Mouse (Mus musculus) spleen, postnatal 10 days (tissue): ENCODE measurements around the gene Kdm2b.

Source experiments
- DNase-seq, 2 experiments: peaks; one replicate each; pipeline ENCODE4 v3.0.0; 2021 to 2022; ENCODE audit warnings: low spot score in 2 of 2

Kdm2b gene

GRCm38 (mm10) chr5:122894007-122894637, 95.5 kb downstream of the Kdm2b start:
- peak; percentile 77 to 87 for DNase-seq

- no peak for DNase-seq
These were observed 96.4 kb downstream of the Kdm2b start for GRCm38 (mm10) chr5:122893270-122893669.

GRCm38 (mm10) chr5:122890396-122890795, 99.2 kb downstream of the Kdm2b start:
- no peak for DNase-seq

GRCm38 (mm10) chr5:122888612-122889214, 100.9 kb downstream of the Kdm2b start:
- DNase-seq, result no peak

- DNase-seq, result no peak
These were observed 101.6 kb downstream of the Kdm2b start for GRCm38 (mm10) chr5:122887926-122888611.

GRCm38 (mm10) chr5:122887033-122887432, 102.6 kb downstream of the Kdm2b start:
- no peak for DNase-seq

- DNase-seq, result no peak
These were observed 104.9 kb downstream of the Kdm2b start for GRCm38 (mm10) chr5:122884594-122885348.

GRCm38 (mm10) chr5:122883652-122884235, 105.9 kb downstream of the Kdm2b start:
- no peak for DNase-seq

- no peak for DNase-seq
These were observed 106.4 kb downstream of the Kdm2b start for GRCm38 (mm10) chr5:122883237-122883636.

- no peak for DNase-seq
These were observed 107.2 kb downstream of the Kdm2b start for GRCm38 (mm10) chr5:122882256-122883050.

GRCm38 (mm10) chr5:122881313-122881712, 108.3 kb downstream of the Kdm2b start:
- DNase-seq, result peak; percentile 60 to 74

GRCm38 (mm10) chr5:122880241-122880980, 109.2 kb downstream of the Kdm2b start:
- no peak for DNase-seq

- DNase-seq, result no peak
These were observed 113.0 kb downstream of the Kdm2b start for GRCm38 (mm10) chr5:122876671-122877070.

GRCm38 (mm10) chr5:122874359-122874758, 115.3 kb downstream of the Kdm2b start:
- no peak for DNase-seq

GRCm38 (mm10) chr5:122873573-122873972, 116.0 kb downstream of the Kdm2b start:
- no peak for DNase-seq

GRCm38 (mm10) chr5:122872626-122873025, 117.0 kb downstream of the Kdm2b start:
- no peak for DNase-seq

- no peak for DNase-seq
These were observed 126.6 kb downstream of the Kdm2b start for GRCm38 (mm10) chr5:122863053-122863452.

GRCm38 (mm10) chr5:122855858-122856257, 133.8 kb downstream of the Kdm2b start:
- DNase-seq, result no peak

GRCm38 (mm10) chr5:122852611-122853010, 137.0 kb downstream of the Kdm2b start:
- DNase-seq, result no peak

GRCm38 (mm10) chr5:122850319-122851002, 139.2 kb downstream of the Kdm2b start:
- DNase-seq, result peak in 1 of 2 experiments; percentile 85
